ENCODE assay signal across 8 mouse cellular contexts in the genomic region with DNA sequence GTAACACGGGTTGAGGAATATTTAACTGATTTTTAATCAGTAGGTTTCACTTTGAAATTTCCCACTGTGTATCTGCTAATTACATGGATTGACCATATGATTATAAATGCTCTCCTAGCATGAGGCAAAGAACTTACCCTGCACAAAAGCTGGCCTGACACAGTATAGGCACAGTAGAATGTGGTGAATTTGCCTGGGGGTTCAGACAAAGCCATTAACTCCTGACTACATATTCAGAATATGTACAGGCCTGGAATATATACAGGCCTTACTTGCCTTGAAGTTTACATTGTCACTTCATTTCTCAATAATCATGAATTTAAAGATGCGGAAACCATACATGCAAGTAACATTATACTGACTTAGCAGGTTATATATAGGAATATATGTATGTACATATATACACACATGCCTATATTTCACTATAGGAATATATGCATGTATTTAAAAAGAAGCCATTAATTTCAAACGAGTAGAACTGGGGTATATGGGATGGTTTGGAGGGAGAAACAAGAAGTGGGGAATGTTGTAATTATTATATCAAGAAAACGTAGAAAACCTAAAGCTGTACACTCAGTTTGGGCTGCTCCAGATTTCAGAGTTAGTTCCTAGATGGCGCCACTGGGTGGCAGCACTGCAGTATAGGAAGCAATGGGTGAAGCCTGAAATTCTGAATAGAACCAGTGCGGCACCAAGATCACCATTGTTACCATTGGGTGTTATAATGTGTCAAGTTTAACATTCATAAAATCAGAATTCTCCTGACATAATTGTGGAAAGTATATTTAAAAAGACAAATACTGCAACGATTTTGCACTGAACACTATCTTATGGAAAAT.
DNase-seq lines count a peak whose midpoint lies in the region; ATAC-seq and TF ChIP-seq lines count a peak whose summit lies in the region.

No protein-coding gene starts in this region.

- peak; percentile 8 to 58 for DNase-seq in spleen, postnatal 10 days (ENCODE audit: low spot score in 2 of 2)
- no peak for DNase-seq in spleen, adult 12 weeks (ENCODE audit: low spot score)
- peak; percentile 69 to 82 for DNase-seq in cerebellum, postnatal 25 days
- peak; percentile 55 for DNase-seq in gastrocnemius, adult 2 months
- peak; percentile 63 for DNase-seq in kidney, adult 2 months
- DNase-seq in left cerebral cortex, postnatal 4 days: peak; percentile 62
- DNase-seq in telencephalon, adult 2 months (ENCODE audit: low read depth, low spot score): peak; percentile 36

- intact Hi-C loops in gastrocnemius, adult 2 months (cut with DNase I): no loop called here
- intact Hi-C loops in left cerebral cortex, postnatal 4 days (cut with DNase I): loop anchor here (2.0 kb wide), 1 partner anchor 559 kb away; no protein-coding TSS in a partner anchor

- no peak for TF ChIP-seq POLR2A in kidney, adult 2 months (IDR thresholded peaks at IDR 0.05; ENCODE audit: low read depth, low read length)

- no peaks in the 10 kb centered on the region for H3K27me3 ChIP-seq in kidney, adult 2 months (replicated peaks; ENCODE audit: control insufficient read depth, insufficient read depth, low read length)

- no peak overlapping the region for H3K27ac ChIP-seq in gastrocnemius, adult 2 months
- no peak overlapping the region for H3K27ac ChIP-seq in kidney, adult 2 months (ENCODE audit: insufficient read depth, low read depth, low read length)

- no peaks in the 10 kb centered on the region for H3K4me1 ChIP-seq in kidney, adult 2 months (ENCODE audit: control insufficient read depth, insufficient read depth, low read length)

- 37% methylated on average over 7 of the region's 7 CpGs for WGBS in kidney, adult 2 months

- peak; percentile 89 for ATAC-seq in monocyte, adult 5-6 weeks (replicated peaks; ENCODE audit: insufficient number of reproducible peaks, low FRiP score, low TSS enrichment, poor library complexity, severe bottlenecking)

- no peak overlapping the region for H3K4me3 ChIP-seq in gastrocnemius, adult 2 months
- no peak overlapping the region for H3K4me3 ChIP-seq in kidney, adult 2 months (ENCODE audit: insufficient read depth, low read depth, low read length)

- TF ChIP-seq CTCF in gastrocnemius, adult 2 months (IDR thresholded peaks at IDR 0.05): peak; percentile 86
- TF ChIP-seq CTCF in kidney, adult 2 months (conservative IDR thresholded peaks at IDR 0.05; ENCODE audit: insufficient read depth, insufficient read length, low read depth, low read length): peak; percentile 79

- H3K36me3 ChIP-seq in kidney, adult 2 months (ENCODE audit: control insufficient read depth, insufficient read depth, low read length): no peaks in the 10 kb centered on the region
